In the genomic region with DNA sequence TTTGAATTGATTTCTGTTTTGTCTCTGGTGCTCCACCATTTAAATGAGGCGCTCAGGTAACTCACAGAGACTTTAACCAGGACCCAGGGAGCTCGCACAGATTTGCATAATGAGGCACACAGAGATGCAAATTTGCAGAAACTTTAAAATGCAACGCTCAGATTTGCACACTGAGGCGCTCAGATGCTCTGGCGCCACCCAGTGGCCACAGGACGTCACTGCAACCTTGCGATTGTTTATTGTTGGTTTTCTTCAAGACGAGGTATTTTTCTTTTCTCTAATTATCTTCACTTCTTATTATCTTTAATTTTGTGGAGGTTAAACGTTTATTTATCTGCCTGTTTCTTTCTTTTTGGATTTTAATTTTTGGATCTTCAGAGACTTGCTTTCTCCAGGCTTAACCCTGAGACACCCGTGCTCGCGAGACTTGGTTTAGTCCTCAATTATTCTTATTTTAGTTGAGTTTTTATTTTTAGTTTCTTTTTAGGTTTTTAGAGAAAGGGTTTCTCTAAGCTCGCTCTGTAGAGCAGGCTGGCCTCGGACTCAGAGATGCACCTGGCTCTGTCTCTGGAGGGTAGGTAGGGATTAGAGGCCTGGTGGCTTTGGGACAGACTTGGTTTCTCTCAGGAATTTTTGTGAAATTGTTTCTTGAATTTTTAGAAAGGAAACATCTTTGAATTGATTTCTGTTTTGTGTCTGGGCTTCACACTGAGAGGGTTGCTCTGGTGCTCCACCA, we compare ENCODE assay signal across 8 mouse cellular contexts. TPM values are rescaled to one million over a fixed set of nuclear protein-coding genes. Genes with fewer than 3 reads are reported as not detected.
A peak's percentile ranks its signal among the peaks of the same experiment; 100 is the strongest.
DNase-seq lines count a peak whose midpoint lies in the region; ATAC-seq and TF ChIP-seq lines count a peak whose summit lies in the region.
"Not testable (repeated sequence)": the region's sequence is repeated elsewhere in the genome, so short reads cannot be mapped to it uniquely, and the experiment has no call there.

No protein-coding gene starts in this region.

- H3K27ac ChIP-seq in ES-Bruce4 (ENCODE audit: insufficient read depth, low read length) = peak overlapping the region; percentile 75
- H3K27ac ChIP-seq in forebrain, embryonic 16.5 days (ENCODE audit: low read length) = peak overlapping the region; percentile 50

- H3K4me2 ChIP-seq in forebrain, embryonic 16.5 days (ENCODE audit: low read length) = not testable (repeated sequence)

- not testable (repeated sequence) for ATAC-seq in forebrain, embryonic 16.5 days

- TF ChIP-seq POLR2A in ES-Bruce4 (IDR thresholded peaks at IDR 0.05; ENCODE audit: insufficient read depth, low read length) = not testable (repeated sequence)

- TF ChIP-seq CTCF in ES-Bruce4 (IDR thresholded peaks at IDR 0.05; ENCODE audit: low read depth, low read length) = not testable (repeated sequence)

- peaks cover 53% of the 10 kb centered on the region for H3K9me3 ChIP-seq in ES-Bruce4 (replicated peaks; ENCODE audit: control insufficient read depth, insufficient read depth, low read length, poor library complexity, severe bottlenecking)
- H3K9me3 ChIP-seq in forebrain, embryonic 16.5 days (ENCODE audit: control insufficient read depth, low read length) = peaks cover 20% of the 10 kb centered on the region

- H3K9ac ChIP-seq in ES-Bruce4 (ENCODE audit: low read depth, poor library complexity, severe bottlenecking); forebrain, embryonic 16.5 days (replicated peaks; ENCODE audit: low read depth, low read length): not testable (repeated sequence)

- WGBS in forebrain, embryonic 16.5 days = 45% methylated on average over 14 of the region's 14 CpGs

- H3K4me3 ChIP-seq in ES-Bruce4 (ENCODE audit: low read depth, low read length); forebrain, embryonic 16.5 days (replicated peaks; ENCODE audit: low read length): not testable (repeated sequence)

- not testable (repeated sequence) for H3K27me3 ChIP-seq in ES-Bruce4 (ENCODE audit: control insufficient read depth, insufficient read depth, low read length, poor library complexity, severe bottlenecking); forebrain, embryonic 16.5 days (replicated peaks; ENCODE audit: control insufficient read depth, insufficient read depth, low read length)

- peaks cover 54% of the 10 kb centered on the region for H3K36me3 ChIP-seq in ES-Bruce4 (ENCODE audit: control insufficient read depth, insufficient read depth, low read length, poor library complexity, severe bottlenecking)
- H3K36me3 ChIP-seq in forebrain, embryonic 16.5 days (ENCODE audit: control insufficient read depth, insufficient read depth) = peaks cover 12% of the 10 kb centered on the region

- not testable (repeated sequence) for H3K4me1 ChIP-seq in ES-Bruce4 (ENCODE audit: control insufficient read depth, insufficient read depth, low read length); forebrain, embryonic 16.5 days (replicated peaks; ENCODE audit: control insufficient read depth, insufficient read depth, low read length)

- peak; percentile 84 for DNase-seq in brain, embryonic 18.5 days (ENCODE audit: low read depth, low spot score)
- peak; percentile 99 for DNase-seq in heart, postnatal 4 days
- peak; percentile 94 to 100 for DNase-seq in layer of hippocampus, postnatal 14 days (ENCODE audit: low spot score in 2 of 2)
- peak; percentile 91 to 99 for DNase-seq in lung, postnatal 4 days
- peak; percentile 88 for DNase-seq in retina, postnatal 1 day
- DNase-seq in thymus, postnatal 14 days = peak; percentile 98

- TF ChIP-seq EP300 in ES-Bruce4 (IDR thresholded peaks at IDR 0.05; ENCODE audit: insufficient read depth, low read depth, low read length) = not testable (repeated sequence)

RNA-seq across cellular contexts. Expression of a gene that starts 10.7 kb away (rescaled TPM):
- 1,061 and 1,174 TPM in 2 replicates for polyA plus RNA-seq in ES-Bruce4 (2011; ENCODE audit: insufficient read depth, insufficient read length, low read depth, missing spikeins)
- 174 and 293 TPM in 2 replicates for polyA plus RNA-seq in forebrain, embryonic 16.5 days (2015; fragmentation: Nextera tagmentation; extraction: Ambion mirVana)
- total RNA-seq in heart, postnatal 4 days (2021) = 100 to 1,000 TPM in 1 of 2 experiments, 10 to 100 TPM in 1; 99.1 to 109 TPM
- total RNA-seq in layer of hippocampus, postnatal 14 days (2021) = 100 to 1,000 TPM; 225 to 399 TPM
